Mouse (Mus musculus): Measurements from ENCODE around the gene Ccr10. TPM values are rescaled to one million over a fixed set of nuclear protein-coding genes. Genes with fewer than 3 reads are reported as not detected.
"Not testable (repeated sequence)": the region's sequence is repeated elsewhere in the genome, so short reads cannot be mapped to it uniquely, and the experiment has no call there.

Ccr10 gene
- polyA plus RNA-seq, 1 experiment from 2014 or later = not detected

- Histone ChIP-seq H3K27me3 (replicated peaks; ENCODE audit: control insufficient read depth, insufficient read depth, low read length) (no peaks in the 10 kb centered on the region), H3K4me3 (ENCODE audit: low read depth, low read length) (no peak overlapping the region), H3K9ac (ENCODE audit: low read depth, low read length) (no peak overlapping the region), H3K4me1 (ENCODE audit: control insufficient read depth, insufficient read depth, low read length) (0 out of 2 replicates have a peak, but pooled peaks cover 5% of the 10 kb centered on the region), H3K27ac (replicated peaks; ENCODE audit: low read depth, low read length) (no peak overlapping the region), H3K9me3 (ENCODE audit: control insufficient read depth, low read length) (0 out of 2 replicates have a peak, but pooled peaks cover 4% of the 10 kb centered on the region), H3K4me2 (ENCODE audit: low read depth, low read length) (no peak overlapping the region), H3K36me3 (ENCODE audit: control insufficient read depth, insufficient read depth, low read length) (no peaks in the 10 kb centered on the region)
- 72% methylated on average over 13 of the region's 13 CpGs for WGBS
- DNase-seq (ENCODE audit: low spot score) (no peak), ATAC-seq (ENCODE audit: low read depth) (no peak)
These were observed 40.9 kb downstream of the Ccr10 start for GRCm38 (mm10) chr11:101134217-101134865.

- Histone ChIP-seq H3K4me3 (ENCODE audit: low read depth, low read length) (no peak overlapping the region), H3K27ac (replicated peaks; ENCODE audit: low read depth, low read length) (no peak overlapping the region), H3K27me3 (replicated peaks; ENCODE audit: control insufficient read depth, insufficient read depth, low read length) (no peaks in the 10 kb centered on the region), H3K9ac (ENCODE audit: low read depth, low read length) (no peak overlapping the region), H3K4me2 (ENCODE audit: low read depth, low read length) (no peak overlapping the region), H3K9me3 (ENCODE audit: control insufficient read depth, low read length) (0 out of 2 replicates have a peak, but pooled peaks cover 4% of the 10 kb centered on the region), H3K36me3 (ENCODE audit: control insufficient read depth, insufficient read depth, low read length) (no peaks in the 10 kb centered on the region), H3K4me1 (ENCODE audit: control insufficient read depth, insufficient read depth, low read length) (no peaks in the 10 kb centered on the region)
- ATAC-seq (ENCODE audit: low read depth) = no peak
- 74% methylated on average over 12 of the region's 12 CpGs for WGBS
- no peak for DNase-seq (ENCODE audit: low spot score)
These were observed 42.2 kb downstream of the Ccr10 start for GRCm38 (mm10) chr11:101133037-101133436.

- no peak overlapping the region for H3K4me3 ChIP-seq (ENCODE audit: low read depth, low read length)
- no peak for ATAC-seq (ENCODE audit: low read depth)
- H3K9ac ChIP-seq (ENCODE audit: low read depth, low read length) = no peak overlapping the region
- H3K4me1 ChIP-seq (ENCODE audit: control insufficient read depth, insufficient read depth, low read length) = no peaks in the 10 kb centered on the region
- H3K27ac ChIP-seq (replicated peaks; ENCODE audit: low read depth, low read length) = no peak overlapping the region
- 89% methylated on average over 6 of the region's 6 CpGs for WGBS
- no peak overlapping the region for H3K4me2 ChIP-seq (ENCODE audit: low read depth, low read length)
- H3K36me3 ChIP-seq (ENCODE audit: control insufficient read depth, insufficient read depth, low read length) = peaks cover 7% of the 10 kb centered on the region; the same call in 1 of the 2 replicates
- no peaks in the 10 kb centered on the region for H3K27me3 ChIP-seq (replicated peaks; ENCODE audit: control insufficient read depth, insufficient read depth, low read length)
- no peak for DNase-seq (ENCODE audit: low spot score)
- 0 out of 2 replicates have a peak, but pooled peaks cover 4% of the 10 kb centered on the region for H3K9me3 ChIP-seq (ENCODE audit: control insufficient read depth, low read length)
These were observed 43.5 kb downstream of the Ccr10 start for GRCm38 (mm10) chr11:101131701-101132100.

- Histone ChIP-seq H3K4me2 (ENCODE audit: low read depth, low read length) (no peak overlapping the region), H3K9ac (ENCODE audit: low read depth, low read length) (no peak overlapping the region), H3K4me1 (ENCODE audit: control insufficient read depth, insufficient read depth, low read length) (no peaks in the 10 kb centered on the region), H3K9me3 (ENCODE audit: control insufficient read depth, low read length) (0 out of 2 replicates have a peak, but pooled peaks cover 4% of the 10 kb centered on the region), H3K27me3 (replicated peaks; ENCODE audit: control insufficient read depth, insufficient read depth, low read length) (no peaks in the 10 kb centered on the region), H3K36me3 (ENCODE audit: control insufficient read depth, insufficient read depth, low read length) (peaks cover 12% of the 10 kb centered on the region), H3K4me3 (ENCODE audit: low read depth, low read length) (no peak overlapping the region), H3K27ac (replicated peaks; ENCODE audit: low read depth, low read length) (no peak overlapping the region)
- no peak for DNase-seq (ENCODE audit: low spot score)
- ATAC-seq (ENCODE audit: low read depth) = no peak
- WGBS = 87% methylated on average over 2 of the region's 2 CpGs
These were observed 44.1 kb downstream of the Ccr10 start for GRCm38 (mm10) chr11:101131187-101131586.

GRCm38 (mm10) chr11:101130056-101130756 is 45.0 kb downstream of the Ccr10 start:
- no peak overlapping the region for H3K27ac ChIP-seq (replicated peaks; ENCODE audit: low read depth, low read length)
- H3K36me3 ChIP-seq (ENCODE audit: control insufficient read depth, insufficient read depth, low read length) = peaks cover 22% of the 10 kb centered on the region
- H3K4me3 ChIP-seq (ENCODE audit: low read depth, low read length) = no peak overlapping the region
- WGBS = 46% methylated on average over 17 of the region's 18 CpGs
- no peaks in the 10 kb centered on the region for H3K4me1 ChIP-seq (ENCODE audit: control insufficient read depth, insufficient read depth, low read length)
- no peak overlapping the region for H3K9ac ChIP-seq (ENCODE audit: low read depth, low read length)
- ATAC-seq (ENCODE audit: low read depth) (no peak; the same call in 1 of the 2 replicates), DNase-seq (ENCODE audit: low spot score) (no peak)
- H3K27me3 ChIP-seq (replicated peaks; ENCODE audit: control insufficient read depth, insufficient read depth, low read length) = no peaks in the 10 kb centered on the region
- H3K9me3 ChIP-seq (ENCODE audit: control insufficient read depth, low read length) = 0 out of 2 replicates have a peak, but pooled peaks cover 4% of the 10 kb centered on the region
- no peak overlapping the region for H3K4me2 ChIP-seq (ENCODE audit: low read depth, low read length)

- 89% methylated on average over 11 of the region's 11 CpGs for WGBS
These were observed 46.2 kb downstream of the Ccr10 start for GRCm38 (mm10) chr11:101128996-101129577.

GRCm38 (mm10) chr11:101127075-101127474 is 48.2 kb downstream of the Ccr10 start:
- 76% methylated on average over 1 of the region's 1 CpGs for WGBS
- Histone ChIP-seq H3K9me3 (ENCODE audit: control insufficient read depth, low read length) (0 out of 2 replicates have a peak, but pooled peaks cover 4% of the 10 kb centered on the region), H3K9ac (ENCODE audit: low read depth, low read length) (no peak overlapping the region), H3K36me3 (ENCODE audit: control insufficient read depth, insufficient read depth, low read length) (peaks cover 43% of the 10 kb centered on the region), H3K27me3 (replicated peaks; ENCODE audit: control insufficient read depth, insufficient read depth, low read length) (no peaks in the 10 kb centered on the region), H3K4me3 (ENCODE audit: low read depth, low read length) (no peak overlapping the region), H3K27ac (replicated peaks; ENCODE audit: low read depth, low read length) (no peak overlapping the region), H3K4me2 (ENCODE audit: low read depth, low read length) (no peak overlapping the region), H3K4me1 (ENCODE audit: control insufficient read depth, insufficient read depth, low read length) (no peaks in the 10 kb centered on the region)
- DNase-seq (ENCODE audit: low spot score) = no peak
- ATAC-seq (ENCODE audit: low read depth) = no peak

More at GRCm38 (mm10) chr11:101128996-101129577, 46.2 kb downstream of the Ccr10 start:
- Histone ChIP-seq H3K27me3 (replicated peaks; ENCODE audit: control insufficient read depth, insufficient read depth, low read length) (no peaks in the 10 kb centered on the region), H3K4me1 (ENCODE audit: control insufficient read depth, insufficient read depth, low read length) (no peaks in the 10 kb centered on the region), H3K36me3 (ENCODE audit: control insufficient read depth, insufficient read depth, low read length) (peaks cover 23% of the 10 kb centered on the region), H3K4me2 (ENCODE audit: low read depth, low read length) (no peak overlapping the region), H3K9ac (ENCODE audit: low read depth, low read length) (no peak overlapping the region), H3K27ac (replicated peaks; ENCODE audit: low read depth, low read length) (no peak overlapping the region), H3K9me3 (ENCODE audit: control insufficient read depth, low read length) (0 out of 2 replicates have a peak, but pooled peaks cover 4% of the 10 kb centered on the region), H3K4me3 (ENCODE audit: low read depth, low read length) (no peak overlapping the region)
- ATAC-seq (ENCODE audit: low read depth) = no peak
- no peak for DNase-seq (ENCODE audit: low spot score)

- H3K4me2 ChIP-seq (ENCODE audit: low read depth, low read length); H3K4me1 ChIP-seq (ENCODE audit: control insufficient read depth, insufficient read depth, low read length); H3K9ac ChIP-seq (ENCODE audit: low read depth, low read length); H3K4me3 ChIP-seq (ENCODE audit: low read depth, low read length); DNase-seq (ENCODE audit: low spot score); H3K27ac ChIP-seq (replicated peaks; ENCODE audit: low read depth, low read length); ATAC-seq (ENCODE audit: low read depth); H3K9me3 ChIP-seq (ENCODE audit: control insufficient read depth, low read length); H3K27me3 ChIP-seq (replicated peaks; ENCODE audit: control insufficient read depth, insufficient read depth, low read length): not testable (repeated sequence)
- H3K36me3 ChIP-seq (ENCODE audit: control insufficient read depth, insufficient read depth, low read length) = peaks cover 43% of the 10 kb centered on the region
- WGBS = 100% methylated on average over 4 of the region's 9 CpGs
These were observed 50.2 kb downstream of the Ccr10 start for GRCm38 (mm10) chr11:101125008-101125407.

All from embryonic facial prominence, embryonic 14.5 days (tissue).